Mouse (Mus musculus): ENCODE data around the gene Susd2.

GRCm38 (mm10) chr10:75642891-75643290 lies 917 bp downstream of the Susd2 start:
- TF ChIP-seq POLR2A (IDR thresholded peaks at IDR 0.05; ENCODE audit: borderline replicate concordance, low read depth, low read length) (no peak), CTCF (IDR thresholded peaks at IDR 0.05; ENCODE audit: low read depth, low read length) (no peak)
